Mouse (Mus musculus): Measurements from ENCODE around the gene Bub1.

DNA sequence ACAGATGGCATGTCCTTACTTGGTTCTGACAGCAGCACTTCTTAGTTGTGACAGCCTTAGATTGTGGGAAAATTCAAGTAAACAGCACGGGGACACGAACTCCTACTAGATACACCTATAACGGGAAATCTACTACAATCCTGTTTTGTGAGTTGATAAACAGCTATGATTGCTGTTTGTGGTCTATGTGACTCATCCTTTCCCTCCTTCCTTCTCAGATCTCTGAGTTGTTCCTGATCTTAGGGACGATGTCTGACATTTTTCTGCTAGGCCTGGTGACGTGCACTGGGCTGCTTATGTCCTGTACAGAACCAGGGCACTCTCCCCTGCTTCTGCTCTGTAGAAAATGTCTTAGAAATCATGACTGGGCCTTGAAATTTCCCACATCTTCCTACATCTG lies 70.1 kb downstream of the Bub1 start:
- no peak for TF ChIP-seq POLR2A (IDR thresholded peaks at IDR 0.05; ENCODE audit: borderline replicate concordance, control insufficient read depth, low read depth, low read length)
- no peak for TF ChIP-seq CTCF (IDR thresholded peaks at IDR 0.05; ENCODE audit: control insufficient read depth, insufficient read depth, low read length)
